Mouse (Mus musculus) c-Kit-negative CD71-positive TER-119-positive erythroid progenitor cells, embryonic 14.5 days (primary cell): Measurements from ENCODE around the gene Trpm3.

Experiments
- DNase-seq: peaks from one replicate; pipeline ENCODE4 v3.0.0-alpha.2; 2013; ENCODE audit warnings: low read depth, low spot score

The Trpm3 gene

DNA sequence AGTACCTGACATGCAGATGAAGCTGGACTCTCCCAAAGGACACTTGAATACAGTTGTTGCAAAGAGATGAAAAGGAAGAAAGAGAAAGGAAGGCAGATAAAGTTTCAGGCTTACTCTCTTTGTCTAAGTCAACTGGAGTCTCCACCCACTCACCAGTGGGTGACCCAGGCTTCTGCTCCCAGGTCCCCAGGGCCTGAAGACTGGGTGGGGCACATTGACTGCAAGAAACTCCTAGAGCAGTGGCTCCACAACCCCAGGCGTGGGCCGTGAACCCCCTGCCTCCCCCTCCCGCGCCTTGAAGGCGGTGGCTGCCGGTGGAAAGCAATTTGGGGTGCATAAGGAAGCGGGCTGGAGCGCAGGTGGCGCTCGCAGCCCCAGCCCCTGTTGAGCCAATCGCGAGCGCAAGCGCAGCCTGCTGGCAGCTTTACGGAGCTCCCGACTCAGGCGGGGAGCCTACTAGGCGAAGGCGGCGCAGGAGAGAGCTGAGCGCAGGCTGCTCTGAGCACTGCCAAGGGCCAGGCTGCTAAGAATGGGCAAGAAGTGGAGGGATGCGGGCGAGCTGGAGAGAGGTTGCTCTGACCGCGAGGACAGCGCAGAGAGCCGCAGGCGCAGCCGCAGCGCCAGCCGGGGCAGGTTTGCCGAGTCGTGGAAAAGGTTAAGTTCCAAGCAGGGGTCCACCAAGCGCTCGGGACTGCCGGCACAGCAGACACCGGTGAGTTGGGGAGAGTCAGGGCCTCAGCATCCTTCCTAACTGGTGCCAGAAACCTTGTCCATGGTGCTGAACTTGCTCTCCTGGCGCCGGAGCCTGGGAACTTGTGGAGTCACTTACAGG, at the start of gene Trpm3:
Gene Trpm3 (plus strand): TSS at position 457 of the 832 bp plus-strand sequence.
- DNase-seq, result no peak

DNA sequence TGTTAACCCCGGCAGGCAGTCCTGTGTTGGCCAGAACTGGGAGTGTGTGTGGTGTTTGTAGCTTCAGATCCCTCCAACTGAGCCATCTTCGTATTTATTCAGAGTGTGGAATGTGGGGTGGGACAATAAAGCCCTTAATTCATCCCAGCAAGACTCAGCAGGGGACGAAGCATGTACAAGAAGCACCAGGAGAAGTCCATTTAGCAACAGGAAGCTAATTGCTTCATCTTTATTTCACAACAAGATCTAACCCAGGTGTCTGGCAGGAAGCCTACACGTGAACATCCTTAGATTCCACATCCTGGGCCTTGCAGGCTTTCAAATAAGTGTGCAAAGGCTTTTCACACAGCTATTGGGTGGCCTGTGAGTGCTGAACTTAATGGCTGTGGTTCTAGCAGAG, 38.3 kb upstream of the Trpm3 start:
- DNase-seq, result no peak

DNA sequence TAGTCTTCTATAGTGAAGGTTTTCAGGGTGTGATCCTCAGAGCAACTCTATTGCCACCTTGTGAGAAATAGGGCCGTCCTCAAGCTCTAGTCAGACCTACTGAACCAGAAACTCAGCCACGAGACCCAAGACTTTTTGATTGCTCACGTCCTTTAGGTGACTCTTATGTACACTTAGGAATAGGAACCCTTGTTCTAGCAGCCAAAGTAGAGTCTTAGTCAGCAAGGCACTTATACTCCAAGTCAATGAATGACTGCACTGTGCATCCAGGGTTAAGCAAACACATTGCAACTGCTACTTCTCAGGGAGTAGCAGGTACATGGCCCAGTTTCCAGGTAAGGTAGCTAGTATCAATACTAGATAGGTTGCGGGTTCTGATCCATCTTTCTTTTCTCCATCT, 35.0 kb upstream of the Trpm3 start:
- no peak for DNase-seq

DNA sequence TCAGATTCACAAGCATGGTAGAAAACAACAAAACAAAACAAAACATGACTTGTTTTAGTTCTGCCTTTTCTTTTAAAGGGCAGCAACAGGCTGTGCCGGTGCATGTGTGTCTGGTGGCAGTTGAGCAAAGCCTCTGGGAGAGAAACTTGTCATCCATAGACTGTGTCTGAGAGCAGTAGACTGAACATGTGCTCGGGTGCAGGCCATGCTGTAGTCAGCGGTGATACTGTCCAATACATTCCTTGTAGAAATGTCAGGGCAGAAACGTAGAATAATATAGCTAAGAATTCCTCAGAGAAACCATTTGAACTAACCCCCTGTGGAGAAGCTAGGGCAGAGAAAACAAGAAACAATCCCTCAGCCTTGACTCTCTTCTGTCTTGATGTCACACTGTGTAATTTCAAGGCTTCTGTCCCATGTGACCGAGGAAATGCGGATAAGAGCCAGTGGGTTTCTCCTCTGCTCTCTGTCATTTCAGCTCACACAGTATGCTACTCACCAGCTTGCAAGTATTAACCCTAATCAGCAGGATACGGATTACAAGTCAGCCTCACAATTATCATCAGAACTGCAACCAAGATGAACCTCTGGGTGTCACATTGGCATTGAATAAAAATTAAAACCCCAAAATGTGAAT, 33.9 kb upstream of the Trpm3 start:
- DNase-seq, result no peak

DNA sequence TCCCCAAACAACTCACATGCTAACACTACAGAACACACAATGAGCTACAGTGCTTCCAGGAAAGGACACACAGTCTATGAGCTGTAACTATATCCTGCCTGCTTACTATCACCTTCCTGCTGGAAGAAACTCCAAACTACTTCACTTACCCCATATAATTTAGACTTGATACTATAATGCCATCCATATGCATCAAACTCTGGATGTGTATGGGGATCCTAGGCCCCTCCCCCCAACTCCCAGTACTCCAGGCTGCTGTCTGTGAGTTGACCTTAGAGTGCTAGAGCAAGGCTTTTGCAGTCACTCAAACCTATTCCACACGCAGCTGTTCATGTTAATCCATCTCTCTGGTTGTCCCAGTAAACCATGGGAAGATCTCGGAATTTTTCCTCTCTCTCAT, 33.2 kb upstream of the Trpm3 start:
- no peak for DNase-seq

- DNase-seq, result no peak
These were observed 29.9 kb upstream of the Trpm3 start for GRCm38 (mm10) chr19:22108893-22109463.

DNA sequence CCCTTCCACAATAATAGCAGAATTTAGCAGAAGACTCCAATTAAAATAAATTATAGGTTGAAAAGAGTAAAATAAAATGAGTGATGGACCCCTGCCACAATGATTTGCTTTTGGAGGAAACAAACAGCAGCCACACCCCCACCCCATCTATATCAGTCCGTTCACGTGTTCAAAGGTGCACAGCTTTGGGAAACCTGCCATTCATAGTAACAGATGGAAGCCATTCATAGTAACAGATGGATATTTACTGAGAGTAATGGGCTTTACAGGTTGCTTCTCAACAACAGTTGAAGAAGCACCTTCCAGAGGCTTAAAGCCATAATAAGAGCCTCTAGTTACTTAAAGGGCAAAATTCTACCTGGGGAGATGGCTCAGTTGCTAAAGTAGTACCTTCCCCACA, 17.9 kb upstream of the Trpm3 start:
- no peak for DNase-seq

- DNase-seq, result no peak
These were observed 17.2 kb upstream of the Trpm3 start for GRCm38 (mm10) chr19:22121631-22122030.

GRCm38 (mm10) chr19:22132626-22133025, 6.2 kb upstream of the Trpm3 start:
- DNase-seq, result no peak

GRCm38 (mm10) chr19:22178549-22178948, 39.7 kb downstream of the Trpm3 start:
- no peak for DNase-seq

GRCm38 (mm10) chr19:22179017-22179416, 40.2 kb downstream of the Trpm3 start:
- DNase-seq, result no peak

- DNase-seq, result no peak
These were observed 41.3 kb downstream of the Trpm3 start for GRCm38 (mm10) chr19:22180136-22180535.

DNA sequence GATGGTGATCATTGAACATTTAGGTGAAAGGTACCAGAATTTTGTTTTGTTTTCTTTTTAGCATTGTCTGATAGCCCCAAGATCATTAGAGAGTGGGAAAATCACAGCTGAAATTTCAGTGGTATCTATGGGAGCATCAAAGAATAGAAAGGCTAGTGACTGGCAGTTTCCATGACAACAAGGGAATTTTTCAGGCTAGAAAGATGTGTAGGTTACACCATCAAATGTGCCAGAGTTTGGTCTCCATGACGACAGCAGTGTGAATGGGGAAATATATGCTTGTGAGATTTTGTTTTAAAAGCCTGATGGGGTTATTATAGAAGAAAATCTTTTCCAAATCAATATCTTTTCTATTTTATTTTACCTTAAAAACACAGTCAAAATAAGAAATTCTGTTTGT, 50.9 kb downstream of the Trpm3 start:
- no peak for DNase-seq

GRCm38 (mm10) chr19:22222520-22222919, 83.7 kb downstream of the Trpm3 start:
- no peak for DNase-seq

GRCm38 (mm10) chr19:22234187-22234586, 95.3 kb downstream of the Trpm3 start:
- no peak for DNase-seq

GRCm38 (mm10) chr19:22249076-22249475, 110.2 kb downstream of the Trpm3 start:
- no peak for DNase-seq

- DNase-seq, result no peak
These were observed 134.1 kb downstream of the Trpm3 start for GRCm38 (mm10) chr19:22272916-22273315.

- no peak for DNase-seq
These were observed 145.8 kb downstream of the Trpm3 start for GRCm38 (mm10) chr19:22284651-22285050.

DNA sequence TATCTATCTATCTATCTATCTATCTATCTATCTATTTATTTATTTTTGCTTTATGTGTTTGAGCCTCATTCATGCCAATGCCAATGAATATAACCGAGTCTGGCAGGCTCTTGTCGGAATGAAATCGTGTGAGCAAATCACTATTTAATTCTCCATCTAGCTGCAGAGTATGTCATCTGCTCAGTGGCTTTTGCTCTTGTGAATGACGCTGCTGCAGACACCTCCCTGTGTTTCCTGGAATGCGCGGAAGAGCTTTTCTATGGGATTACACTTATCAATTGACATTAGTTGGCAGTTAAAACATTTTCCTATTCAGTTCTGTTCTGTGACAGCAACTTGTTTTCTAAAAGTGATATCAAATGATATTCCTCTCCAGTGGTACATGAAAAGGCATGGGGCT, 153.8 kb downstream of the Trpm3 start:
- DNase-seq, result no peak

GRCm38 (mm10) chr19:22300906-22301305, 162.1 kb downstream of the Trpm3 start:
- no peak for DNase-seq

GRCm38 (mm10) chr19:22303021-22303951, 164.4 kb downstream of the Trpm3 start:
- no peak for DNase-seq
